Mouse (Mus musculus) erythroid progenitor cell, adult 5-6 weeks (primary cell): ENCODE results near the gene Inhbc. TPM values are rescaled to one million over a fixed set of nuclear protein-coding genes. Genes with fewer than 3 reads are reported as not detected.
"Not testable (repeated sequence)": the region's sequence is repeated elsewhere in the genome, so short reads cannot be mapped to it uniquely, and the experiment has no call there.

Experiments
- ATAC-seq: replicated peaks from 2 replicates; pipeline ENCODE4 v1.8.0; 2016; ENCODE audit warnings: moderate number of reproducible peaks, mild to moderate bottlenecking, moderate TSS enrichment, inconsistent platforms; ENCODE audit not compliant: poor library complexity, low FRiP score, severe bottlenecking
- total RNA-seq, 2 experiments: library from RNA; stranded (forward) in 1 of 2; stranded (reverse) in 1 of 2; fragments of 150-400 nt in 1 of 2; fragments of 186-747, 209-891 nt in 1 of 2; gene quantifications; 2 replicates each; pipeline versions ENCODE4 v1.2.3 to v1.2.4; 2015 to 2017; ENCODE audit warnings: low replicate concordance in 2 of 2

The Inhbc gene
- total RNA-seq, 2 experiments from 2014 or later: not detected

DNA sequence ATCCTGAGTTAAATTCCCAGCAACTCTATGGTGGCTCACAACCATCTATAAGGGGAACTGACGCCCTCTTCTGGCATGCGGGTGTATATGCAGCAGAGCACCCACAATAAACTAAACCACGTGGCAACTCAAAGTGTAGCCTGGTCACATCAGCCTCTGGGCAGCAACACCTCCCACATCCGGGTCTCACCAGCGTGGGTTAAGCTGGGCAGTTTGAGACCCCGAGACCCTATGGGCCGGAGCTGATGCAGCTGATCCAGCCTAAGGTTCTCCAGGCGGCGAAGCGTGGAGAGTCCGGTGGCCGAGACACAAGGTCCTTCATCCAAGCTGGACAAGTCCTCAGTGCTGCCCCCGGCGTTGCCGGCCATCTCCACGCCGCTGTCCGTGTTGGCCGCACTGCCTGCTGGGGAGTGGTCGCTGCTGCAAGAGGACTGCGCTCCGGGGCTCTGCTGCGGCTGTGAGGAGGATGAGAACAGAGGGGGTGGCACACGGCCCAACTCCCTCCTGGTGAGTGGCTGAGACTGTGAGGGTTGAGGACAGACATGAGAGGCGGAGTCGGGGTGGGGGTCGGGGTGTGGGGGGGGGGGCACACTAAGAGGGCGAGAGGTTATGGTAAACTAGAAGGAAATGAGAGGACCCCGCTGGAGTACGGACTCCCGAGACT, 37.9 kb downstream of the Inhbc start:
- no peak for ATAC-seq

DNA sequence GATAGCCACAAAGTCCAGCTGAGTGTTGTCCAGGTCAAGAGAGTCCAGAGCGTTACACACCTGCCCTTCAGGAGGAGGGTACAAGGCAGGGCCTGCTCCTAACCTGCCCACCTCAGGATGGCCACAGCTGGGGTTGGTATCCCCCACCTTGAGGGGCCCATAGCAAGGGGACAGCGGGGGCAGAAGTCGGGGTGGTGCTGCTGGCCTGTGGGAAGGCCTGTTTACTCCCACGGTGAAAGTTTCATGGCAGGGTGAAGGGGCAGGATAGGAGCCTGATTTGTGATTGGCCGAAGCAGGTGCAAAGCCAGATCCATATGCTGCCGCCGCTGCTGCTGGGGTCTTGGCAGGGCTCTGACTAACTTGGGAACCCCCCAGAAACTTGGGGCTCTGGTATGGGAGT, 40.0 kb downstream of the Inhbc start:
- ATAC-seq: no peak

DNA sequence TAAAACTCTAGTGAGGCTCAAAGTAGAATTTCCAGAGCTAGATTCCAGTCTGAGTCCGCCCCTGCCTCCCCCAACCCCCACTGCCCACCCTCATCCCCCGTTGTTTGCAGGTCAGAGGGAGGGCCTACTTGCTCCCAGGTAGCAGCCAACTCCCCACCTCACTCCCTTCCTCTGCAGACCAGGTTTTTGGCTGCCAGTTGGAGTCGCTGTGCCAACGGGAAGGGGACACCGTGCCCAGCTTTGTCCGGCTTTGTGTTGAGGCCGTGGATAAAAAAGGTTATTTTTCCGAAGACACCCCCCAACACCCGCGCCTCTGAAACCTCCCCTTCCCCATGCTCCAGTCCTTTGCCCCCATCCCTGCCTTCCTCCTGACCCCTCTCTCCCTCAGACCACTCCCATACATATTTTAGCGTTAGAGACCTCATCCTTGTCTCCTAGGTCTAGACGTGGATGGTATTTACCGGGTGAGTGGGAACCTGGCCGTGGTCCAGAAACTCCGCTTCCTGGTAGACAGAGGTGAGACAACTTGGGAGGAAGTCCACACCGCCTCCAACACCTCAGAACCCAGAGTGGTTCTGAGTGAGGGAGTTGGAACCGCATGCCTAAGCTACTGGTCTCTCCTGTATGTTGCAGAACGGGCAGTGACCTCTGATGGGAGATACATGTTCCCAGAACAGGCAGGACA, 42.6 kb downstream of the Inhbc start:
- no peak for ATAC-seq

DNA sequence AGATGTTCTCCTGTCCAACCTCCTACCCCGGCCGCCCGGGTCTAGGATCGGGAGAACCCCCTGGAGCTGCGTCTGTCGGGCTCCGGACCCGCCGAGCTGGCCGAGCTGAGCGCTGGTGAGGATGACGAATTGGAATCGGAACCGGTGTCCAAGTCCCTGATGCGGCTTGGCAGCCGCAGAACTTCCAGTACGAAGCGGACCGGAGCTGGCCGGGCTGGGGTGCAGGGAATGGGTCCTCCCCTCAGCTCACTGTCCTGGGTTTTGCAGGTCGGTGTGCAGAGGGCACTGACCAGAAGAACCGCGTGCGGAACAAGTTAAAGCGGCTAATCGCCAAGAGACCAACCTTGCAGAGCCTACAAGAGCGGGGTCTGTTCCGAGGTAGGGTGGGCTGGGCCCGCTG, 43.4 kb downstream of the Inhbc start:
- ATAC-seq: no peak

DNA sequence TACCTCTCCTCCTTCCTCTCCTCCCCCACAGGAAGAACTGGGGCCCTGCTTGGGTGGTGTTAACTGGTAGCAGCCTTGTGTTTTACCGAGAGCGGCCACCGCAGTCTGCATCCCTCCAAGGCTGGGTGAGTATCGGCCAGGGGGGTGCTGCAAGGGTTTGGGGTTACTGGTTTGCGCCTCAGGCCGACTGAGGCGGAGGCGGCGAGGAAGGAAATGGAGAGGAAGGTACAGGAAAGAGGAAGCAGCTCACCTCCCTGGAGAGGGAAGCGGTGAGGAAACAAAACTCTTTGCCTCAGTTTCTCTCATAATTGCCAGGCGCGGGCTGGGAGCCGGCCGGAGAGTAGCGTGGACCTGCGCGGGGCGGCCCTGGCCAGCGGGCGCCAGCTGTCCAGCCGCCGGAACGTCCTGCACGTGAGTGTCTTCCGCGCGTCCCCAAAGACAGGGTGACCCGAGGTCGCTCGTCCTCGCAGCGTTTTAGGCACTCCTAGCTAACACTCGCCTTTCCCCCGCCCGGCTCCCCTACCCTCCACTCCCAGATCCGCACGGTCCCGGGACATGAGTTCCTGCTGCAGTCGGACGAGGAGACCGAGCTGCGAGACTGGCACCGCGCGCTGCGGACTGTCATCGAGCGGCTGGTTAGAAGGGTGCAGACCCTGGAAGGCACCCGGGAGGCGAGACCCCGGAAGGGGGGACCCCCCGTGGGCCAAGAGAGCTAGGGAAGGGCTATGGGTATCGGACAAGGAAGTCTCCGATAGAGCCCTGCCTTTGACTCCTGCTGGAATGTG, 44.0 kb downstream of the Inhbc start:
- no peak for ATAC-seq

DNA sequence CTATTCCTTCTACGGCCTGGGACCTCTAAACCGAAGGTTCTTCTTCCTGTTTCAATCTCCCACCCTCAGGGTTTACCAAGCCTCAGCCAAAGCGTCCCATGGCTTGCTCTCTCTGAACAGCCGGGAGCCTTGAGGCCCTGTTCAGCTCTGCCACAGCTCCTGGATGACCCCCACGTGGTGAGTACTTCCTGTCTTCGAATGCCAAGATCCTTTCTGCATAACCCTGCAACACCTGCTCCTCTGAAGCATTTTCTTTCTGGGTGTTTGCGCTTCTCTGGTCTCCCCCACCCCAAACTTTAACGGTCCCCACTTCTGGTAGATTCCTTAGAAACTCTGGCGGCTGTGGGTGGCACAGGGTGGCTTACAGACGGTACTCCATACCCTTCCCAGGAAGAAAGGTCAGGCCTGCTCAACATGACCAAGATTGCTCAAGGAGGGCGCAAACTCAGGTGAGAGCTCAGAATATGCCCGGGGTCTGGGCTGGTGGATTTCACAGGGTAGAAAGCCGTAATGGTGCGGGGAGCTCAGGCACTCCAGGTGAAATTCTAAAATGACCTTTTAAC, 44.7 kb downstream of the Inhbc start:
- ATAC-seq: no peak

DNA sequence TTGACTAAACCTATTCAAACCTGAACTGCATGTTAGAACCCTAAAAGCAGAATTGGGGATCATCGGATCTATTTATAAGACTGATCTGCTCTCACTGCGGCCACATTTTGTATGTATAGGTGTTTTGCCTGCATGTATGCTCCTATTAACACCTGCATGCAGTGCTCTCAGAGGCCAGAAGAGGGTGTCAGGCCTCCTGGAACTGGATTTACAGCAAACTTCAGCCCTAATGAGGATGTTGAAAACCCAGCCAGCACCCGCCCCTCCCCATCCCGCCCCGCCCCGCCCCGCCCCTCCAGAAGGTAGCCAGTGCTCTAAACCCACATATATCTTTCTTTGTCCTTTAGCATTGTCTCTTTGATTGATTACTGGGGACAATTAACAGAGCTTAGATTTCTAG, 45.7 kb downstream of the Inhbc start:
- peak; percentile 67 for ATAC-seq

DNA sequence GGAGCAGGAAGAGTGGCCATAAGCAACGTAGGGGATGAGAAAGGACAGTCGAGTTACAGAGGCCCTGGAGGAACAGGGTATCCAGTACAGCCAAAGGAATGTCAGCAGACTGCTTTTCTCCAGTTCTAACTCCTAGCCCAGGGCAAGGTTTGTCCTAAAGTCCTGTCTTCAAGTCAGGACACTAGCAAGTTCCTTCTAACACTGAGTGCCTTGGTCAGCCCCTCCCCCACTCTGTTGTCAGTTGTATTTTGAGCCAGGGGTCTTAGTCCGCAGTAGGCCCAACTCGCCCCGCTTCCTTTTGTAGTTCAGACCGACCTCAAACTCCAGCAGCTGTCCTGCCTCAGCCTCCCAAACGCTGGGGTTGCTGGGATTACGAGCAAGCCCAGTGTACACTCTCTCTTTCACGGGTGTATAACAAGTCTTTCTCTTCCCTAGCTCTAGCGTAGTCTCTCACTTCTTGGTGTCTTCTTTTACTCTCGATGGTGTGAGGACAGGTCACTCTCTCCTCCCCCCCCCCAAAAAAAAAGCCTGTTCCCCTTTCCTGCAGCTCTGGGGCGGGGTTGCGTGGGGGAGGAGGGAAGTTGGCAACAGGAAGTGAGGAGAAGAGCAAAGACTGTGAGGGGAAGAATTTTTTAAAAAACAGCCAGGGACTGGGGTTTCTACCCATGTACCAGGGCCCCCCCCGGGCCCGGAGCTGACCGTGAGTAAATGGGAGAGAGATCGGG, 46.9 kb downstream of the Inhbc start:
- ATAC-seq: no peak

DNA sequence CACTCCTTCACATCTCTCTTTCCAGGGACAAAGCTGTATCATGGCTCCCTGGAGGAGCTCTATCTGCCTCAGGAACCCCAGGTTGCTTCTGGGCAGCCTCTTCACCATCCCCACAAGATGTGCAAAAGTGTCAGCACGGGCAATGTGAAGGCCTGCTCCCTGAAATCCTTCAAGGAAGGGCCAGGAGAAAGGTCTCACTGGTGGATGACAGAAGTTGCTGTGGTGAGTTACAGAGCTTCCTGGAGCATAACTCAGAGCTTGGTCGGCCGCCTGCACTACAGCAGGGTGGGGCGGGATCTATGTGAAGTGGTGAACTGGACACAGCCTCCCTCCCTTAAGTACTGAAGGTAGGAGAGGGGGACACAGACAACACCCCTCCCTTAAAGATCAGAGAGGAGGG, 47.6 kb downstream of the Inhbc start:
- ATAC-seq: no peak

DNA sequence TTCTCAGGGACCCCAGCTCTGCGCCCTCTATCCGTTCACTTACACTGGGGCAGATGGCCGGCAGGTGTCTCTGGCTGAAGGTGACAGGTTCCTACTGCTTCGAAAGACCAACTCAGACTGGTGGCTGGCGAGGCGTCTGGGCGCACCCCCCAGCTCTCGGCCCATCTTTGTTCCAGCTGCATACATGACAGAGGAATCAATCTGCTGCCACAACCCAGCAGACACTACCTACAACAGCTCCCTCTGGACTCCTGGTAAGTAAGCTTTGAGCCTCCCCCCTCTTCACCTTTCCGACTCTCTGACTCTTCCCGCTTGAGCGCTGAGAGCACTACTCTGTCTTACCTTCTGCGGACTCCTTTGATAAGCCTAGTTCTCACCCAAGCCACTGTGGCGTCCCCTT, 48.1 kb downstream of the Inhbc start:
- no peak for ATAC-seq

DNA sequence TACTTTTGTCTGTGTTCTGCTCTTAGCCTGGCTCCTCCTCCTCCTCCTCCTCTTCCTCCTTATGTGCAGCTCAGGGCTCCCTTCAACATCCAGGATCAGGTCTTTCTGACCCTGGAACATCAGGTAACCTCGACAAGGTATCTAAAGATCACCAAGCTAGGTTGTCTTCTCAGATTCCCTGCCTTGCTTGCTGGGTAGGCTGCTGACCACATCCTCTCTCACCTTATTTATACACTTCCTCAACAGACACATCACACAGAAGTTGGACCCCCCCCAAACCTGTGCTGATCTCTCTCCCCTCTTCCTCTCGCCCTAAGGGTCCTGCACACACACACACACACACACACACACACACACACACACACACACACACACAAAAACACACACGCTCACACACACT, 48.6 kb downstream of the Inhbc start, which contains the start of gene Arhgap9:
Arhgap9 (plus strand) TSS at position 344 of the 400 bp plus-strand sequence.
- no peak for ATAC-seq

DNA sequence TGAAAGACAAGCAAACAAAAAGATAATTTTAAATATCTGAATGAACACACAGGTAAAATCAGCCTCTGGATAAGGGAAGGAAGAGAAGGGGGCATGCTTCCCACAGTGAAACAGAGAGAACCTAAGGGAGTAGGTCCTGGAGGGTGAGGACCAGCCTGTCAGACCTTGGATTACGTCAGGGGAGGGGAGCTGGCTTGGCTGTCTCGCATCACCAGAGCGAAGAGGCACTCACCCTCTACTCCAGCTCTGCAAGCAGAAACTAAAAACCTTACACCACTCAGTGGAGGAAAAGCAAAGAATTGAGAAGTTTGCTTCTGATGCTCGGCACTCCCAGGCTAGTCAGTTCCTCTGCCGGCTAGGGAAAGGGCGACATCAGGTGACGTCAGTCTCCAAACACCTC, 50.3 kb downstream of the Inhbc start:
- ATAC-seq: no peak

DNA sequence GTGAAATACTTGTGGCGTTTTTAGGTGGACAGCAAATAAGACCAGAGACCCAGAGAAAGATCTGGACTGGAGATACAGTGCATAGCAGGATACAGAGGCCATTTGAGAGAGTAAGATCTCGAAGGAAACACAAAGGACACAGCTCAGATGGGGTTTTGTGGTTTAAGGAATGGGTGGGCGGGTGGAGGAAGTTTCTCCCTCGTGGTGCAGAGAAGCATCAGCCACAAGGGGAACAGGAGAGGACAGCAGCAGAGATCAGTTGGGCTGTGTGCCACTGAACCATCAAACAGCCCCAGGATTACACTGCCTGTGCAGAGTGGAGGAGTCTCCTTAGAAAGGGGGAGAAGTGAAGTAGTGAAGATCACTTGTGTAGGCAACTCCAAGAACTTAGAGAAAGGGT, 52.2 kb downstream of the Inhbc start:
- ATAC-seq: no peak

DNA sequence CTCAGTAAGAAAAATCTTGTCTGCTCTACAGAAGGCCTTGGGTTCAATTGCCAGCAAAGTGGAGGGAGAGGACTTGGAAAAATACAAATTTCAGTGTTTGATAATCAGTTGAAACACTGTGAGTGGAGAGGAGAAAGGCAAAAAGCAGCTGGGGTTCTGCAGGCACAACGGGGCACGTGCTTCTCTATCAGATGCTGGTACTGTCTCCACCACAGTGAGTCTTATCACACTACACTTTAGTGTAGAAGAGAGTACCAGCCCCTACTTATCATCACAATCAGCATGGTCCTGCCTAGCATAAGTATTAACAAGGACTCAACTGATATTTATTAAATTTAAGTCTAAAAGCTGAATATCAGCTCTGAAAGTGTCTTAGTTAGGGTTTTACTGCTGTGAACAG, 53.0 kb downstream of the Inhbc start:
- ATAC-seq: no peak

DNA sequence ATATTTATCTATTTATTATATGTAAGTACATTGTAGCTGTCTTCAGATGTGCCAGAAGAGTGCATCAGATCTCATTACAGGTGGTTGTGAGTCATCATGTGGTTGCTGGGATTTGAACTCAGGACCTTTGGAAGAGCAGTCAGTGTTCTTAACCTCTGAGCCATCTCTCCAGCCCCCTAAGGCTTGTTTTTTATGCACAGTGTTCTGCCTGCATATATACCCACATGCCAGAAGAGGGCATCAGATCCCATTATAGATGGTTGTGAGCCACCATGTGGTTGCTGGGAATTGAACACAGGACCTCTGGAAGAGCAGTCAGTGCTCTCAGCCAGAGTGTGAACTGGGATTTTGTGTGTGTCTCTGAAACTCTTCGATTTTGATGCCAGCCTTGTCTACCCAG, 55.3 kb downstream of the Inhbc start:
- ATAC-seq: not testable (repeated sequence)

DNA sequence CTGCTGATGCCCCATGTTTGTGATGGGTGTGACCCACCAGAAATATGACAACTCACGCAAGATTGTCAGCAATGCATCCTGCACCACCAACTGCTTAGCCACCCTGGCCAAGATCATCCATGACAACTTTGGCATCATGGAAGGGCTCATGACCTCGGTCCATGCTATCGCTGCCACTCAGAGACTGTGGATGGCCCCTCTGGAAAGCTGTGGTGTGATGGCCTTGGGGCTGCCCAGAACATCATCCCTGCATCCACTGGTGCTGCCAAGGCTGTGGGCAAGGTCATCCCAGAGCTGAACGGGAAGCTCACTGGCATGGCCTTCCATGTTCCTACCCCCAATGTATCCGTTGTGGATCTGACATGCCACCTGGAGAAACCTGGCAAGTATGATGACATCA, 56.7 kb downstream of the Inhbc start:
- not testable (repeated sequence) for ATAC-seq

DNA sequence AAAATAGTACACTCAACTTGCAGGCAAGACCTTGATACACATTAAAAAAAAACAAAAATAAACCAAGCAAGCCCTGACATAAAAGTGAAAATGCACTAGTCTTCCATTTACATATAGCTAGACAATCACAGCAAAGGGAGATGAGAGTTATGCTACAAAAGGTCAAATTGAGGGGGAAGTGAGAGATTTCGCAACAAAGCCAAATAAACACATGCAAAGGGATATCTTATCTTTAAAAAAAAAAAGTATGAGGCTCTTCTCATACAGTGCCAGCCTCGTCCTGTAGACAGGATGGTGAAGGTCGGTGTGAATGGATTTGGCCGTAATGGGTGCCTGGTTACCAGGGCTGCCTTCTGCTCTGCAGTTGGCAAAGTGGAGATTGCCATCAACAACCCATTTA, 57.4 kb downstream of the Inhbc start:
- ATAC-seq: no peak

DNA sequence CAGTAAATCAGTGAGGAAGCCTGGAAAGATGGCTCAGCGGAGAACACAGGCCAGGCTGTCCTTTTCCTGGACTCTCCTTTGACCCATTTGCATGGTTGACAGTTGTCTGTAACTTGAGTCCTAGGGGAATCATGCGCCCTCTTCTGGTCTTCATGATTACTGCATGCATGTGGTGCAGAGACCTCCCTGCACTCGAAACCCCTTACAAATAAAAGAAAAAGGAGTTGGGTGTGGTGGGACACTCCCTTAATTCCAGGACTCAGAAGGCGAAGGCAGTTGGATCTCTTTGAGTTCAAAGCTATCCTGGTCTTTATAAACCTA, 57.9 kb downstream of the Inhbc start:
- peak; percentile 79 for ATAC-seq

DNA sequence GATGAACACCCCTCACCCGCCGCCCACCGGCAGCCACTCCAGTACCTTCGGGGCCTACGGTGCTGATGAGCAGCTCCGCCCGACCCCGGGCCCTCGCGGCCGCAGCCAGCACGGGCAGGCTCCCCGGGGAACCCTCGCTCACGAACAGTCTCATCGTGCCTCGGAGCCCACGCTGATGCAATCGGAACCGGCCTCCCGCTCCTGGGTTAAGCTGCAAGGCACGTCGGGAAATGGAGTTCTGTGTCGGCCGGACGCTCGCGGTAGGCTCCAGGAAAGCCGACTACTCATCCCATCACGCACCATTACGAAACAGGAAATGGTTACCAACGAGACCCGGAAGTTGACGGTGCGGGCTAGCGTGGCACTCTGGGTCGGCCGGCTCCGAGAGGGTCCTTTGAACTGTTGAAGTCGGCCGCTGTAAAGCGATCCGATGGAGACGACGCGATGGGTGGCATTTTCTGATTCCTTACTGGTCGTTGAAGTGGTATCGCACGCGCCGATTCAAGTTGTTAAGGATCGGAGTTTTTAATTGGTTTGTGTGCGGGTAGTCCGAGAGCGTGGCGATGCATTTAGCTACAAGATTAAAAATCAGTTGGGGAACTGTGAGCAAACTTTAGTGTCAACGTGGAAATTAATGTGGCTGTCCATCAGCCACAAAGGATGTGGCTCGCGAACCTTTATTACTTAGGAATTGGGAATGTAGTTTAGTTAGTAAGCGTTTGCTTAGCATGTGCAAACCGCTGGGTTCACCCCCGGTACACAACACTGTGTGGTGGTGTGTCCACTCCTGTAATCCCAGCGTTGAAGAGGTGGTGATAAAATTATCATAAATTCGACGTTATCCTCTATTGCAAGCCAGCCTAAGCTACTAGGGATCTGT, 58.5 kb downstream of the Inhbc start, which contains the start of gene Mars:
Mars (minus strand) TSS at position 311 of the 880 bp plus-strand sequence.
- peak; percentile 90 for ATAC-seq
